Mouse (Mus musculus) common myeloid progenitor, adult 5-6 weeks (primary cell): ENCODE data around the gene Nr3c2. TPM values are rescaled to one million over a fixed set of nuclear protein-coding genes. Genes with fewer than 3 reads are reported as not detected.
A peak's percentile ranks its signal among the peaks of the same experiment; 100 is the strongest.

Experiments
- ATAC-seq: replicated peaks from 2 replicates; pipeline ENCODE4 v1.8.0; 2016; ENCODE audit warnings: low read depth, mild to moderate bottlenecking, moderate TSS enrichment, inconsistent platforms; ENCODE audit not compliant: poor library complexity, severe bottlenecking
- total RNA-seq: library from RNA; stranded (forward); fragments of 200-1000, 187-1606 nt; gene quantifications from 2 replicates; pipeline ENCODE4 v1.2.3, GENCODE M21; 2017

The Nr3c2 gene
- total RNA-seq, 1 experiment from 2014 or later: 6.6 TPM

DNA sequence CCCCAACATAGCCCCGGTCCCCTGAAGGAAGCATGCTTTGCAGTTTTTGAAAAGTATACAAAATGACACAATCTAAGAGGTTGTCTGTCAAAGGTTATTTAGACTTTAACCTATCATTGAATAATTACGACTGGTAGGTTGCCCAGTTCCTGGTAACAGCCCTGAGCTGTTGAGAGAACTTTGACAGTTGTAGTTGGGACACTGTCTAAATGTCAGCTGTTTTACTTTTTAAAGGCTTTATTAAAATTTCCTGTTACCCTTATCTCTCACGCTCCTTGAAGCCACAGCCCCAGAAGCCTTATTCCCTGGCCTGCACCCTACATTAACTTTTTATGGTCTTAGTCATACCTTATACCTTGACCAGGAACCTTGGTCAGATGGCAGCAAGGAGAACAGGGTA is 147.5 kb downstream of the Nr3c2 start:
- ATAC-seq: no peak

GRCm38 (mm10) chr8:77051399-77052275 is 152.4 kb downstream of the Nr3c2 start:
- no peak for ATAC-seq

- ATAC-seq: no peak
Observed at GRCm38 (mm10) chr8:77055492-77056021, 156.3 kb downstream of the Nr3c2 start.

- ATAC-seq: no peak
Observed at GRCm38 (mm10) chr8:77056853-77057252, 157.6 kb downstream of the Nr3c2 start.

DNA sequence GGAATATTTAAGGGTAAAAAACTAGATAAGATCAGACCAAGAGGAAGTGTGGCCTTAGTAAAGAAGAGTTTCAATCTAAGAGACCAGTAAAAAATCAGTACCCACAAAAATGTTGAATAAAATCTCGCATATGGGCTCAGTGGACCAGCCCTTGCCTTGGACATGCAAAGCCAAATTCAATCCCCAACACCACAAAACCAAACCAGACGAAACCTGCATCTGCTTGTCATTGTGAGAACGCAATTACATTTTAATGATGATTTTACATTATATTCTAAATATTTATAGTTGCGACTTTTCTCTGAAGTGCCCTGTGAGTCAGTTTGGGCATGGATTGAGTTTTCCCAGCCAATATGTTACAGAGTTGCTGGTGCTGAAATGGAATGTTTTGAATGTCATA is 183.4 kb downstream of the Nr3c2 start:
- no peak for ATAC-seq

DNA sequence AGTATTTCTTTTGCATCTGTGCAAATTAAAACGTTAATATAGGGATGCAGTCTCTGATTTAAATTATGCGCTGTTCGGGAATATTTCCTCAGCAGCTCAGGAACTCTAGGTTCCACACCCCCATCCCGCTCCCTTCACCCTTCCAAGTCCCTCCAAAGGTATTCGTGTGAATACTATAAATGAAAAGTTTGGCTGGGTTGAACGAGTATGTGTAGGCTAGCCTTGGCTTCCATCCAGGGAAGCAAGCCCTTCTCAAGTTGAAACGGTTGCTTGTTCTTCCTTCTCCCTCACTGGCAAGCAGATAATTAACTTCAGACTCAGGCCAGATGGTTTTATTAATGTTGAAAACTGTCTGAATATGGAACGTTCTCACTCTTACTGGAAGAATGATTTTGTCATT is 186.8 kb downstream of the Nr3c2 start:
- no peak for ATAC-seq

DNA sequence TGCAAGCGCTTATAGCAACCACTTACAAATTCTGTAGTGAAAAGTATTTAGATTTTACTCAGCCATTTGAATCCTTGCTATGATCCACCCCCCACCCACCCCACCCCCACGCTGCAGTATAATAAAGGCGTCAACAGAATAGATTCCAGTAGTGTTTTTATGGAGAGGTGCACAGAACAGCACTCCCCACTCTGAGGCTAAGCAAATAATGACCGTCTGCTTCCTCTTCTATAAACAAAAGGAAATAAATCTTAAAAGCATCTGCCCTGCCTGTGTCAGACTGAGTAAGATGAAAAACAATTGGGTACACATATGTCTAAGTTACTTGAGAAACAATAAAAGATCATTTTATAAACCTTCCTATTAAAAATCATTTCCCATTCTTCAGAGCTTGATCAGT is 197.5 kb downstream of the Nr3c2 start:
- no peak for ATAC-seq

DNA sequence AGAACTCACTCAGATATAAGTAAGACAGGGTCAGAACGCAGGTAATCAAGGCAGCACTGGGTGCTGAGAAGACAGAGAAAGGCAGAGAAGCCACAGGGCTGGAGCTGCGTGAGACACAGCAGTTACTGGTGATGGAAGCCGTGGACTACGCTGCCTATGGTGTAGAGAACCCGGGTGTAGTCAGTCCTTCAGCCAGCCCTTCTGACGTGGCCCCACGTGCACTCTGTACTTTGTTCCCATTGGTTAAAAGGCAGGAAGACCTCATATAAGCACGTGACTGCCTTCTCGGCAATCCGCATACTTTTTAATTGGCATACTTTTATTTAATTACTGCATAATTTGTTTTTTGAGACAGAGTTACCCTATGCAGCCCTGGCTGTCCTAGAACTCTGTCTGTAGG is 198.9 kb downstream of the Nr3c2 start:
- no peak for ATAC-seq

DNA sequence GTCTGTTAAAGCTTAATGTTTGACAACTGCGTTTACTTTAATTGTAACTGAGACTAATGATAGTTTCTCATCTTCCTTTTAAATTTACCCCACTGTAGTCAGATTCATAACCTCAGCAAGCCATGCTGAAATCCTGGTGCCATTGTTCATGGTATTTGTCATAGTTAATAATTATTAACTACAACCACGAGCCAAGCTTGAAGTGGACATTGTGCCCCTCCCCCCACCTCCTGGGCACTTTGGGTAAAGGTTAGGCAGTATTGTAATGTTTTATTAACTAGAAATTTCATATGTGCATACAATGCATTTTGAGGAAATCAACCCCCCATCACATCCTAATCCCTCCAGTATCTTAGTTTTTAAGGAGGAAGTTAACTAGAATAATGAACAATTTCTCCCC is 201.1 kb downstream of the Nr3c2 start:
- no peak for ATAC-seq

DNA sequence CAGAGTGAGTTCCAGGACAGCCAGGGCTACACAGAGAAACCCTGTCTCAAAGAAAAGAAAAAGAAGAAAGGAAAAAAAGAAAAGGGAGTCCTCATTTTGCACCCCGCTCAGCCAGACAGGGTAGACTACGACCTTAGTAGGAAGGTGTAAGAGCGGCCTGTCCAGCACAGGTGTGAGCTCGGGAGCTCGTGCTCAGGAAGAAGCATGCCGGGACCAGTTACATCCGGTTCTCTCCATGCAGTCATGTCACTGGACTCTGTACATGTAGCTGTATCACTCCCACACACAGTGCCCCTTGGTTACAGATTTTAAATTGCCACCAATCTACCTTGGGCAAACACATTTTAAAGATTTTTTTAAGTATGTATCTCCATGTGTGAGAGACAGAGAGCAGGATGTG is 203.6 kb downstream of the Nr3c2 start:
- ATAC-seq: no peak

DNA sequence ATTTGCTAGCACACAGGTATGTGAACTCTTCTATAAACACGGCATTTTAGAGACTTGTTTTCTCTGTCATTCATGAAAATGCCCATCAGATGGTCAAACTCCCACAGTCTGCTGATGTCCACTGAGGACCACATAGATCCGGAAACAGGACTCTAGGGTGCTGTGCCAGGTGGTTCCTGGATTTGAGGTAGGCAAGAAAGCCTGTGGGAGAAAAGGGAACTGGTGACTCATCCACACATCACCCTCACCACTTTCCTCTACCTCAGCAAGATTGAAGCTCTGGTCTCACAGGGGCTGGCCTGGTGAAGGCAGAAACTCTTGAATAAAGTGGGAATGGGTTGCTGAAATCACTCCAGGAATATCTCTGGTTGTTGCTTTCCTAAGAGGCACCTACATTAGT is 213.5 kb downstream of the Nr3c2 start:
- ATAC-seq: peak; percentile 76

DNA sequence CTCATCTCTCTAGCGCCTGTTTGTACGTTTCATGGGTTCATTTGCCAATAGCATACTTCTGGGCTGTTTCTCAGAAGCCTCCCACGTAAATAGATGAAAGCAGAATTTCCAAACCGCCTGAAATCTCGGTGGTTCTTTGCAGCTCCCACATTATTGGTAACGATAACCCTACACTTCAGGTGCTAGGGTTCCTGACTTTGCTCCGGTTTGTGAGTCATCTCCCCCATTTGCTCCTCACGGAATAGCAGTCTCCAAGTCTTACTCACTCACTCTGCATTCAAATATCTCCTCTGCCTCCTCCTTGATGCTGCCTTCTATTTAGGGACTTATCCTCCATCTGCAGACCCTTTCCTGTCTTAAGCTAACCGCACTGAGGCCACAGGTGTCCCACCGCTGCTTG is 215.5 kb downstream of the Nr3c2 start:
- ATAC-seq: no peak

DNA sequence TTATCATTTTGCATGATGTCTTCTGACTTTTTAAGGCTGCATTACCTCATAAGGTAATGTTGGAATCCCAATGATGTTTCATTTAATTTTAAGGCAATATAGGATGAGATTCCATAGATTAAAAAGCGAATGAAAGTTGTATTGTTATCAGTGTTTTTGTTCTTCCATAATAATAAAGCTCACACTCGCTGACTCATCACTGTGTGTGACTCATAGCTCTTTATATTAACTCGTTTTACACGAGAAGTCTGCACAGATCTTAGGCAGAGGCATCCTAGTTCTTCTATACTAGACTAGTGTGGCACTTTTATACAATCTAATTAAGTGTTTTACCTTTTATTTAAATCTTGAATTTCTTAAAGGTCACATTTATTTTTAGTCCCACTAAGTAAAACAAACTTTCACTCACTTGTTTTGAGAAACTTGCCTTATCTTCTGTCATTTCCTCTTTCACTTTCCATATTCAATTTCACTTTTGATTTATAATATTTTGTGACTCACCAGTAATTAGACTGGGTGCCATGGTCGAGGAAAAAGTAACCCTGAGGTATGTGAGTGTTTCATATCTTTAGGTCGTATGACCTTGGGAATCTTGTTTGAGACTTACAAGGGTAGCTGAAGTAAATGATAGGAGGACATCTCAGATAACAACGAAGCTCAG is 217.3 kb downstream of the Nr3c2 start:
- peak; percentile 62 for ATAC-seq

GRCm38 (mm10) chr8:77120810-77121570 is 221.7 kb downstream of the Nr3c2 start:
- no peak for ATAC-seq

DNA sequence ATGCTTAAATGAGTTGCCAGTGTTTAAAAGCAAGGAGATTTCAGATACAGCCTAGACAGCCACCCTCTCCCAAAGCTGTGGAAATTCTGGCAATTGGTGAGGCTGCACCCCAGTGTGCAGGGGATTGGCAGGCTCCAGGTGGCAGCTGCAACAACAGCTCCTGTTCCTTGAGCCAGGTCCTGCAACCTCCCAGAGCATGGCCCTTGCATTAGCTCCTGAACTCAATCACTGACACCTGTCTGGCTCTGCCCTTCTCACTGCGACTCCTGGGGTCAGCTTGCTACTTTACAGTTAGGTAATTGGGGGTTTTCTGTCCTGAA is 222.3 kb downstream of the Nr3c2 start:
- no peak for ATAC-seq

GRCm38 (mm10) chr8:77122300-77122699 is 223.1 kb downstream of the Nr3c2 start:
- no peak for ATAC-seq

DNA sequence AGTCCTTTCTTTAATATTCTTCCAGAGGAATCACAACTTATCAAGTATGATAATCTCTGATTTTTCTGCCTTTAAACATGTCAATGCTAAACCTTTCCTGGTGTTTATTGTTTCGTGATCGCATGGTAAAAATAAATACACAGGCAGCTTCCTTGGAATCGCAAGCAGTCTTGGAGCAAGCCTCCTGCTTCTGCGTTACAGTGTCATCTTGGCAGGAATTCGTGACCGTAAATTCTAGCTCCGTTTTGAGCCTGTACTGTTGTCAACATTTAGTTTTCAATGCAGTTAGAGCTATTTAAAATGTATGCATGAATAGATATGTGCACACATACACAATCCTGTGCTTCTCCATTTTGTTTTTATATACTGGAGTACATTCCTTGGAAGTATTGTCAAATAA is 226.5 kb downstream of the Nr3c2 start:
- ATAC-seq: no peak

- no peak for ATAC-seq
Observed at GRCm38 (mm10) chr8:77128006-77128405, 228.8 kb downstream of the Nr3c2 start.

DNA sequence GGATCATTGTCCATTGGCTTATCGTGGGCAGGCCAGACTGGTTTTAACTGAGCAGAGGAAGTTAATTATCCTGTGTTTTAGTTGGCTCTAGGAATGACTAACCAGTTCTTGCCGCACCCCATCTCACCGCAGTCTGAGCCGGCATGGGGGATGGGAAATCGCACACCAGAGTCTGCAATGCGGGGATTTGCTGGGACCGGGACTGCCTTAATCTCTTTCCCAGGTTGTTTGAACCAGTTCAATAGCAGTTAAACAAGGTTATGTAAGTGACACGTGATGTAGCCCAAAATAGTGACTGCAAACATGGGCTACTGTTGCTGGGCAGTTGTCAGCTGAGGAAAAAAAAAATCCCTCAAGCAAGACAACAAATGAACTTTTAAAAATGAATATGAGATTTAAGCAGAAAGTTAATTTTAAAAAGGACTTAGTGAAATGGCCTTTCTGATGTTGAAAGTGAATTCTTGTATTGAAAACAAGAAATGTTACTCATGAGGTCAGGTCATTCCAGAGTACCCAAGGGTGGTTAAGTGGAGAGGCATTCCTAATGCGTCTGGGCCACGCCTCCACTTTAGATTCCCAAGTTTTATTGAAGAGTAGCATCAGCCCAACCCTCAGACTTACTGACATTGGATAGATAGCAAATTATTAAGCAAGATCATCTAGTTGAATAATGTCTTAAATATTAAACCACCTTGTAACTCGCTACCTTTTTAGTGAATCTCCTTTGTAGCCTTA is 233.8 kb downstream of the Nr3c2 start:
- ATAC-seq: peak; percentile 54

GRCm38 (mm10) chr8:77133797-77134385 is 234.6 kb downstream of the Nr3c2 start:
- no peak for ATAC-seq
